Mouse (Mus musculus): ENCODE results near the gene Mbl1. TPM values are rescaled to one million over a fixed set of nuclear protein-coding genes. Genes with fewer than 3 reads are reported as not detected.

The Mbl1 gene
- polyA plus RNA-seq, 1 experiment from 2014 or later: not detected

Other genes starting within 250 kb of the Mbl1 start
- gene Tspan14, start 184.7 kb upstream of the Mbl1 start, polyA plus RNA-seq (2016; fragmentation: Nextera tagmentation; extraction: Ambion mirVana): 89.3 and 93.9 TPM in 2 replicates
- gene Fam213a, start 137.7 kb upstream of the Mbl1 start, polyA plus RNA-seq (2016; fragmentation: Nextera tagmentation; extraction: Ambion mirVana): 49.4 and 50.5 TPM in 2 replicates
- 0.36 TPM in 1 of 2 replicates, not detected in the other for gene Dydc2, start 82.2 kb upstream of the Mbl1 start, polyA plus RNA-seq (2016; fragmentation: Nextera tagmentation; extraction: Ambion mirVana)
- not detected in 2 replicates for gene Dydc1, start 78.5 kb upstream of the Mbl1 start, polyA plus RNA-seq (2016; fragmentation: Nextera tagmentation; extraction: Ambion mirVana)
- not detected in 2 replicates for gene Mat1a, start 46.4 kb upstream of the Mbl1 start, polyA plus RNA-seq (2016; fragmentation: Nextera tagmentation; extraction: Ambion mirVana)
- gene Sftpa1, start 19.7 kb upstream of the Mbl1 start, polyA plus RNA-seq (2016; fragmentation: Nextera tagmentation; extraction: Ambion mirVana): not detected in 2 replicates
- gene Sftpd, start 33.7 kb downstream of the Mbl1 start, polyA plus RNA-seq (2016; fragmentation: Nextera tagmentation; extraction: Ambion mirVana): not detected in 2 replicates
- 0.17 TPM in 1 of 2 replicates, not detected in the other for gene Gm2832, start 127.3 kb downstream of the Mbl1 start, polyA plus RNA-seq (2016; fragmentation: Nextera tagmentation; extraction: Ambion mirVana)
- not detected in 2 replicates for gene Gm5798, start 197.2 kb downstream of the Mbl1 start, polyA plus RNA-seq (2016; fragmentation: Nextera tagmentation; extraction: Ambion mirVana)
- not detected in 2 replicates for gene Gm7945, start 234.9 kb downstream of the Mbl1 start, polyA plus RNA-seq (2016; fragmentation: Nextera tagmentation; extraction: Ambion mirVana)